Mouse (Mus musculus) gastrocnemius, postnatal 14 days (tissue): ENCODE results near the gene Noxo1. TPM values are rescaled to one million over a fixed set of nuclear protein-coding genes. Genes with fewer than 3 reads are reported as not detected.

Source experiments
- DNase-seq: peaks from one replicate; pipeline ENCODE4 v3.0.0; 2021; ENCODE audit warnings: mixed read lengths
- intact Hi-C: fragments of 180-260 bp; cut with DNase I; formaldehyde crosslinking; loops from one replicate; pipeline ENCODE4 v1.15.1; 2025; ENCODE audit warnings: low total_unique reads
- total RNA-seq, 2 experiments: library from RNA; stranded (reverse); gene quantifications; 2 replicates each; pipeline ENCODE4 v1.2.3; 2021

Noxo1 gene
- total RNA-seq, 2 experiments from 2014 or later: 0.44 to 0.94 TPM

GRCm38 (mm10) chr17:24734513-24734912 lies 38.5 kb downstream of the Noxo1 start:
- DNase-seq: no peak
- intact Hi-C loops: no loop called here

DNA sequence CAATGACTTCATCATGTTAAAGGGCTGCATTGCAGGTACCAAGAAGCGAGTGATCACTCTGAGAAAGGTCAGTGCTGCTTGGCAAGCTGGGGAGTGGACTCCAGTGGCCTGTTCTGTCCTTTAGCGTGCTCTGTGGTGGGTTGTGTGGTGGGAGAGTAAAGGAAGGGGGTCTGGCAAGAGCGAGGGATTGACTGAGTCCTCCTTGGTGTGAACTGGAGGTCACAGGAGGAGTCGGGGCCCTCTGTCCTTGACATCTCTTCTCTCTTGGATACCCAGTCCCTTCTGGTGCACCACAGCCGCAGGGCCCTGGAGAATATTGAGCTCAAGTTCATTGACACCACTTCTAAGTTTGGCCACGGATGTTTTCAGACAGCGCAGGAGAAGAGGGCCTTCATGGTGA lies 39.4 kb downstream of the Noxo1 start:
- intact Hi-C loops: no loop called here

GRCm38 (mm10) chr17:24736330-24737051 lies 40.5 kb downstream of the Noxo1 start, which contains the start of gene Msrb1:
Gene Msrb1, plus strand, starts transcription at chr17:24736642.
- intact Hi-C loops: no loop called here
- peak; percentile 97 for DNase-seq

More for the DNA sequence above, 39.4 kb downstream of the Noxo1 start:
- DNase-seq: no peak

GRCm38 (mm10) chr17:24737135-24737810 lies 41.2 kb downstream of the Noxo1 start:
- DNase-seq: no peak
- intact Hi-C loops: no loop called here

GRCm38 (mm10) chr17:24738238-24738637 lies 42.2 kb downstream of the Noxo1 start:
- no peak for DNase-seq
- intact Hi-C loops: no loop called here

GRCm38 (mm10) chr17:24739926-24740325 lies 43.9 kb downstream of the Noxo1 start:
- intact Hi-C loops: loop anchor here (5.0 kb wide), 1 partner anchor 142 kb away; no protein-coding TSS in a partner anchor

GRCm38 (mm10) chr17:24742307-24742706 lies 46.3 kb downstream of the Noxo1 start:
- no peak for DNase-seq
- intact Hi-C loops: loop anchor here (5.0 kb wide), 1 partner anchor 140 kb away; no protein-coding TSS in a partner anchor

More at GRCm38 (mm10) chr17:24739926-24740325, 43.9 kb downstream of the Noxo1 start:
- no peak for DNase-seq

DNA sequence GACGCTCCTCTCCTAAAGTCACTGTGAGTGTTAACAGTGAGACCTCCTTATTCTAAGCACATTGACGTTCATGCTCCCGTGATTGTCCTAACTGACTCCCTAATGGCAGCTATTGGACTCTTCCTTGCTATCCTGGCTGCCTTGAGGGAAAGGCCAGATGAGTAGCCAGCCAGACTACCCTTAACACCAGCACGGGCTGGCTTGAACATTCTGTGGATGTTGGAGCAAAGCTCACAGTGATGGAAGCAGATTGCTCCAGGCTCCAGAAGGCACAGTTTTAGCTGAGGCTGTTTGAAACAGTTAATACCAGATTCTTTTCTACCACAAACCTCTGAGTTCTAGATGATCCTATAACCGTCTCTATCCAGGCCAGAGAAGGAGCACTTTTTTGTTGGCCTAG lies 47.9 kb downstream of the Noxo1 start:
- intact Hi-C loops: loop anchor here (5.0 kb wide), 1 partner anchor 138 kb away; no protein-coding TSS in a partner anchor
- DNase-seq: no peak

GRCm38 (mm10) chr17:24744381-24744780 lies 48.3 kb downstream of the Noxo1 start:
- intact Hi-C loops: loop anchor here (5.0 kb wide), 1 partner anchor 138 kb away; no protein-coding TSS in a partner anchor
- DNase-seq: no peak

DNA sequence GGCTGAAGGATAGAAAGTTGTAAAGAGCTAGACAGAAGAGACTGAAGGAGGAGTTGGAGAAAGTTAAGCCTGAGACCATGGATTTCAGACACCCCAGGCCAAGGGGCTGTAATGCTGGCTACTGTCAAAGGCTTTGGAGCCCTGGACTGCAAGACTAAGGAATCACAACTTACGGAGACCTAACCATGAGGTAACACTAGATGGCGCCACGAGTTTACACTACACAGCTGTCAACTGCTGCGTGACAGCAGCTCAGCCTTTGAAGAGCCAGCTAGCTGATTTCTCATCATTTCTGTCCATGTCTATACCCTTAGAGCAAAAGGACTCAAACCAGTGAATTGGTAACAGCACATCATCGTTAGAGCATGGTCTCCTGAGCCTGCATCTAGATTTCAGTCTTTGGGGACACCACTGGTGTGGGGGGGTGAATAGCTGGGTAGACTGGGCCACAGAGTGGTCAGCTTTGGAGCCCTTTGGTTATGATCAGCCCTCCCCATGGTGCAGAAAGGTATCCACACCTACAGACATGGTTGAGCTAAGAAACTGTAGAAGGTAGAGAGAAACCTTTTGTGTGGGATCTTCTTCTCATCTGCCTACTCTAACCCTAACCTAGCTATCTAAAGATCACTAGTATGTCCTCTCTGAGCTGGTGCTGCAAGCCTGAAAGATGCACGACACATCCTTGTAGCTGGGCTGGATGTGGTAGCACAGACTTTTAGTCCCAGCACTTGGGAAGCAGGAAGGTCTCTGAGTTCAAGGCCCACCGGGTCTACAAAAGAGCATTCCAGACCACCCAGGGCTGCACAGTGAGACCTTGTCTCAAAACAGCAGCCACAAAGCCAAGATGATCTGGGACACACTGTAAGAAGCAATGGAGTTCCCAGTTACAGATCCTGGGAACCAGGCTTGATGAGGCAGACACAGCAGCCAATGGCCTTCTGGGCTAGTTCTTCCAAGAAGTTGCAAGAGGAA lies 49.8 kb downstream of the Noxo1 start:
- intact Hi-C loops: loop anchor here (5.0 kb wide), 1 partner anchor 71 kb away; no protein-coding TSS in a partner anchor
- peak; percentile 78 for DNase-seq

DNA sequence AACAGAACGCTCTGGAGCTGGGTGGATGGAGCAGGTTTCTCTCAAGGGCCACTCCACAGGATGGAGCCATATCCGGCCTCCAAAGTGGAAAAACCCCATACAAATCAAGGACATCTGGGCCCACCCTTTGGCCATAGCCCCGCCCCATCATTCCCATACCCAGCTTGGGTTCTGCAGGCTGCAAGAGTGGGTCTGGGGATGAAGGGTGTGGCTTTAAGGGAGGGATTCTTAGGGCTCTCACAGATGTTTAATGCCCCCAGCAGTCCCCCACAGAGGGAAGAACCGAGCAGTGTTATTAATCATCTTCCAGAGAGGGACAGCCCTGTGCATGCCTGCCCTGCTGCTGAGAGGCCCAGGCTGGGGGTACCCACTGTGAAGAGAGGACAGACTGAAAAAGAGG lies 51.0 kb downstream of the Noxo1 start:
- intact Hi-C loops: loop anchor here (5.0 kb wide), 1 partner anchor 70 kb away; no protein-coding TSS in a partner anchor
- no peak for DNase-seq

Other genes with a start within 250 kb of the Noxo1 start
- gene E4f1, start 225.9 kb upstream of the Noxo1 start, total RNA-seq: 10 to 100 TPM in 1 of 2 experiments, 1 to 10 TPM in 1; 8.5 to 10.2 TPM
- 10 to 100 TPM; 44.6 TPM for gene Pgp, start 225.8 kb upstream of the Noxo1 start, total RNA-seq
- gene Bricd5, start 222.3 kb upstream of the Noxo1 start, total RNA-seq: under 1 TPM in 1 of 2 experiments, not detected in 1; 0.31 TPM
- gene Mlst8, start 217.2 kb upstream of the Noxo1 start, total RNA-seq: 10 to 100 TPM; 10.7 to 11.6 TPM
- under 1 TPM; 0.22 to 0.31 TPM for gene Caskin1, start 207.6 kb upstream of the Noxo1 start, total RNA-seq
- 10 to 100 TPM; 31.9 to 33.4 TPM for gene Traf7, start 168.3 kb upstream of the Noxo1 start, total RNA-seq
- gene Rab26, start 162.0 kb upstream of the Noxo1 start, total RNA-seq: under 1 TPM; 0.21 to 0.27 TPM
- 10 to 100 TPM; 32.0 to 36.1 TPM for gene Pkd1, start 146.4 kb upstream of the Noxo1 start, total RNA-seq
- 10 to 100 TPM; 50.6 to 53.0 TPM for gene Tsc2, start 63.6 kb upstream of the Noxo1 start, total RNA-seq
- 1 to 10 TPM; 2.2 to 3.6 TPM for gene Nthl1, start 63.6 kb upstream of the Noxo1 start, total RNA-seq
- 10 to 100 TPM; 36.2 to 46.3 TPM for gene Slc9a3r2, start 45.9 kb upstream of the Noxo1 start, total RNA-seq
- gene Npw, start 37.8 kb upstream of the Noxo1 start, total RNA-seq: not detected
- 10 to 100 TPM; 13.9 to 16.3 TPM for gene Zfp598, start 26.5 kb upstream of the Noxo1 start, total RNA-seq
- not detected for gene Syngr3, start 6.3 kb upstream of the Noxo1 start, total RNA-seq
- 10 to 100 TPM; 23.0 to 25.0 TPM for gene Gfer, start 78 bp upstream of the Noxo1 start, total RNA-seq
- 10 to 100 TPM; 16.3 to 19.6 TPM for gene Tbl3, start 11.4 kb downstream of the Noxo1 start, total RNA-seq
- not detected for gene Rnf151, start 21.8 kb downstream of the Noxo1 start, total RNA-seq
- gene Rps2, start 21.9 kb downstream of the Noxo1 start, total RNA-seq: 100 to 1,000 TPM; 643 to 719 TPM
- gene Ndufb10, start 28.2 kb downstream of the Noxo1 start, total RNA-seq: 100 to 1,000 TPM; 467 to 532 TPM
- 100 to 1,000 TPM; 781 to 864 TPM for gene Rpl3l, start 31.6 kb downstream of the Noxo1 start, total RNA-seq
- 100 to 1,000 TPM; 143 to 165 TPM for gene Msrb1, start 40.4 kb downstream of the Noxo1 start, total RNA-seq
- not detected for gene Hs3st6, start 56.8 kb downstream of the Noxo1 start, total RNA-seq
- gene Meiob, start 108.1 kb downstream of the Noxo1 start, total RNA-seq: not detected
- 10 to 100 TPM; 71.1 to 77.2 TPM for gene Hagh, start 143.9 kb downstream of the Noxo1 start, total RNA-seq
- 10 to 100 TPM; 38.9 to 46.1 TPM for gene Fahd1, start 154.1 kb downstream of the Noxo1 start, total RNA-seq
- 1 to 10 TPM; 2.9 TPM for gene Igfals, start 169.8 kb downstream of the Noxo1 start, total RNA-seq
- 10 to 100 TPM; 12.5 to 14.6 TPM for gene Nubp2, start 190.1 kb downstream of the Noxo1 start, total RNA-seq
- 10 to 100 TPM; 24.4 to 29.2 TPM for gene Spsb3, start 190.4 kb downstream of the Noxo1 start, total RNA-seq
- 10 to 100 TPM; 13.9 to 14.5 TPM for gene Eme2, start 198.9 kb downstream of the Noxo1 start, total RNA-seq
- gene Mrps34, start 198.9 kb downstream of the Noxo1 start, total RNA-seq: 100 to 1,000 TPM; 118 to 120 TPM
- 1 to 10 TPM; 7.6 to 9.0 TPM for gene Nme3, start 200.3 kb downstream of the Noxo1 start, total RNA-seq
- 10 to 100 TPM; 16.3 to 19.2 TPM for gene Mapk8ip3, start 240.7 kb downstream of the Noxo1 start, total RNA-seq